Mouse (Mus musculus): ENCODE data around the gene Arrdc4.

DNA sequence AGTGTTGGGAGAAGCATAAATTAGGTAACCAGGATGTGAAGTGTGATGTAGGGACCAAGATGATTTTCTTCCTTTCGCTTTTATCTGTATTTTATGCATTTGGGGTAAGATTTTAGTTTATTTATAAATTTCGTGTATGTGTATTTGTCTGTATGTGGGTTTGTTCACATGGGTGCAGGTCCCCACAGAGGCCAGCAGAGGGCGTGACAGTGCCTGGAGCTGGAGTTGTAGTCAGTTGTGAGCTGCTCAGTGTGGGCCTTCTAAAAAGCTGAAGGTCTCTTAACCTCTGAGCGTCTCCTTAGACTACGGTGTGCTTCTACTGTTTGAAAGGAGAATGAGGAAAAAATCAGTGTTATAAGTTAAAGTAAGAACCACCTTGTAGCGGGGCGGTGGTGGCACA, 43.9 kb downstream of the Arrdc4 start:
- TF ChIP-seq CTCF (IDR thresholded peaks at IDR 0.05; ENCODE audit: low read depth, low read length) (peak; percentile 48), POLR2A (IDR thresholded peaks at IDR 0.05; ENCODE audit: insufficient read depth, low read length) (no peak), EP300 (IDR thresholded peaks at IDR 0.05; ENCODE audit: insufficient read depth, low read depth, low read length) (no peak)

Measured in ES-Bruce4 (cell line).